Mouse (Mus musculus) heart, embryonic 13.5 days (tissue): ENCODE measurements around the gene Usp16. TPM values are rescaled to one million over a fixed set of nuclear protein-coding genes. Genes with fewer than 3 reads are reported as not detected.
"Not testable (repeated sequence)": the region's sequence is repeated elsewhere in the genome, so short reads cannot be mapped to it uniquely, and the experiment has no call there.

Experiments
- ATAC-seq: fragments of 200-750 bp; cut with Nextera tagmentation; 2 replicates; pipeline ENCODE4 v1.8.0; 2017; ENCODE audit warnings: moderate TSS enrichment; ENCODE audit not compliant: insufficient number of reproducible peaks, low FRiP score, low TSS enrichment; ENCODE audit errors: extremely low read depth
- H3K27ac ChIP-seq: fragments of 300-500 bp; sonication (generic); replicated peaks from 2 replicates; pipeline ENCODE4 v1.5.1; 2015; ENCODE audit warnings: moderate library complexity, mild to moderate bottlenecking, inconsistent platforms
- H3K27me3 ChIP-seq: fragments of 300-500 bp; sonication (generic); replicated peaks from 2 replicates; pipeline ENCODE4 v1.6.1; 2015; ENCODE audit warnings: mild to moderate bottlenecking, inconsistent platforms
- H3K36me3 ChIP-seq: fragments of 300-500 bp; sonication (generic); 2 replicates; pipeline ENCODE4 v1.6.1; 2015; ENCODE audit warnings: mild to moderate bottlenecking, inconsistent platforms
- H3K4me1 ChIP-seq: fragments of 300-500 bp; sonication (generic); 2 replicates; pipeline ENCODE4 v1.6.1; 2015; ENCODE audit warnings: inconsistent platforms
- H3K4me2 ChIP-seq: fragments of 300-500 bp; sonication (generic); 2 replicates; pipeline ENCODE4 v1.6.1; 2015; ENCODE audit warnings: inconsistent platforms, mild to moderate bottlenecking, moderate library complexity
- H3K4me3 ChIP-seq: fragments of 300-500 bp; sonication (generic); 2 replicates; pipeline ENCODE4 v1.5.1; 2015; ENCODE audit warnings: moderate library complexity, mild to moderate bottlenecking, inconsistent platforms
- H3K9ac ChIP-seq: fragments of 300-500 bp; sonication (generic); 2 replicates; pipeline ENCODE4 v1.6.1; 2015; ENCODE audit warnings: inconsistent platforms, mild to moderate bottlenecking, moderate library complexity
- H3K9me3 ChIP-seq: fragments of 300-500 bp; sonication (generic); 2 replicates; pipeline ENCODE4 v1.6.1; 2016; ENCODE audit warnings: inconsistent platforms
- WGBS: fragments of 180-500 bp; shearing (Covaris S2); methylation state at CpG from one replicate; pipeline ENCODE4 v1.1.7; 2015; ENCODE audit warnings: mixed read lengths; 5-methylcytosine and 5-hydroxymethylcytosine counted together
- polyA plus RNA-seq: library from polyadenylated mRNA; unstranded; fragments of >200 nt; fragmentation: Nextera tagmentation; extraction: Ambion mirVana; gene quantifications from 2 replicates; pipeline ENCODE4 v1.2.1, GENCODE M21; 2015

Usp16 gene
- polyA plus RNA-seq, 1 experiment from 2014 or later: 30.2 TPM

DNA sequence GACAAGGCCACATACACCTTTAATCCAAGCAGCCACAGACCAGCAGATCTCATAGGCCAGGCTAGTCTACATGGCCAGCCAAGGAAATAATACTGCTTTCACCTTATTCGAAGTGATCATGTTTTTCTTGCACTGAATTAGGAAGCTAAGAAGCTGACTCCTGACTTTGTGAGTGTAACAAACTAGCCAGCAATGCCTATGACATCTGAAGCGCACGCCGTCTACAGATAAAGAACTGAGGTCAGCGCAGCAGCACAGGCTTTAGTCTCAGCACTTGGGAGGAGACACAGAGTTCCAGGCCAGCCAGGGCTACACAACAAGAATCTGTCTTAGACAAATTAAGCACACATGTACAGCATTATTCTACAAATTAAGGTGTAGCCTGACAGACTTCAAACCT is 32.2 kb downstream of the Usp16 start:
- H3K27ac ChIP-seq: no peak overlapping the region
- H3K4me2 ChIP-seq: no peak overlapping the region
- no peak overlapping the region for H3K9ac ChIP-seq
- 87% methylated on average over 5 of the region's 5 CpGs for WGBS
- peaks cover 96% of the 10 kb centered on the region for H3K36me3 ChIP-seq
- H3K9me3 ChIP-seq: no peaks in the 10 kb centered on the region
- no peaks in the 10 kb centered on the region for H3K4me1 ChIP-seq
- no peak for ATAC-seq
- H3K27me3 ChIP-seq: no peaks in the 10 kb centered on the region
- no peak overlapping the region for H3K4me3 ChIP-seq

DNA sequence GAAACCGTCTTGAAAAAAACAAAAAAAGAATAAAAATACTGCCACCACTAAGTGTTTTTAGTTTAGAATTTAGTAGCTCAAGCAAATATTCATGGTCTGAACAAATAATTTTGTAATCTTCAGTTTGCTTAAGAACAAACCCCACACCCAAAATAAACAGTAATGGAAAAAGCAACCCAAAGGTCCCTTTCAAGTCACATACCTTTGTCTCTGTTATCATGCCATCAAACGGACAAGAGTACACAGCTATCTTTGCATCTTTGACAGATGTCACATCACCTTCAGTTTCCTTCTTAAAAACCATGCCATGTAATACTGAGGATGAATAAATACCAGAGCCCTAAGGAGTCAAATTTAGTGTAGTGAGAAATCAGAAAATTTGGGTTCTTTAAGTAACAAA is 34.1 kb downstream of the Usp16 start:
- no peak for ATAC-seq
- H3K27ac ChIP-seq: no peak overlapping the region
- H3K4me3 ChIP-seq: no peak overlapping the region
- no peaks in the 10 kb centered on the region for H3K4me1 ChIP-seq
- H3K4me2 ChIP-seq: no peak overlapping the region
- no peaks in the 10 kb centered on the region for H3K9me3 ChIP-seq
- H3K9ac ChIP-seq: no peak overlapping the region
- 76% methylated on average over 2 of the region's 2 CpGs for WGBS
- H3K36me3 ChIP-seq: peaks cover 98% of the 10 kb centered on the region
- no peaks in the 10 kb centered on the region for H3K27me3 ChIP-seq

DNA sequence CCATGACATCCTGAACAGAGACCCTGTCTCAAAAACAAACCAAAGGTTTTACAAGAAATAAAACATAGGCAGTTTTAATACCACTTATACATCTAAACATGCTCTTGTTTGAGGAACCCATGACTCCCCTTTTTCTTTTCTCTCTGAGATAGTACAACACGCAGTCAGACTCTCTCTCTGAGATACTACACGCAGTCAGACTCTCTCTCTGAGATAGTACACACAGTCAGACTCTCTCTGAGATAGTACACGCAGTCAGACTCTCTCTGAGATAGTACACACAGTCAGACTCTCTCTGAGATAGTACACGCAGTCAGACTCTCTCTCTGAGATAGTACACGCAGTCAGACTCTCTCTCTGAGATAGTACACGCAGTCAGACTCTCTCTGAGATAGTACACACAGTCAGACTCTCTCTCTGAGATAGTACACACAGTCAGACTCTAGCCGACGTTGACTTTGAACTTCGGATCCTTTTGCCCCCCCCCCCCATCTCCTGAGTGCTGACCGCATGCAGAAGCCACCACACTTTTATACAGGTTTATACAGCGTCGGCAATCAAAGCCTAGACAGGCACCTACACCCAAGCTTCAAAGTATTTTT is 37.8 kb downstream of the Usp16 start:
- not testable (repeated sequence) for ATAC-seq, H3K9me3 ChIP-seq, H3K4me3 ChIP-seq, H3K4me2 ChIP-seq, H3K27me3 ChIP-seq, H3K9ac ChIP-seq, H3K27ac ChIP-seq
- peaks cover 71% of the 10 kb centered on the region for H3K36me3 ChIP-seq
- peaks cover 20% of the 10 kb centered on the region for H3K4me1 ChIP-seq
- WGBS: 92% methylated on average over 12 of the region's 12 CpGs

DNA sequence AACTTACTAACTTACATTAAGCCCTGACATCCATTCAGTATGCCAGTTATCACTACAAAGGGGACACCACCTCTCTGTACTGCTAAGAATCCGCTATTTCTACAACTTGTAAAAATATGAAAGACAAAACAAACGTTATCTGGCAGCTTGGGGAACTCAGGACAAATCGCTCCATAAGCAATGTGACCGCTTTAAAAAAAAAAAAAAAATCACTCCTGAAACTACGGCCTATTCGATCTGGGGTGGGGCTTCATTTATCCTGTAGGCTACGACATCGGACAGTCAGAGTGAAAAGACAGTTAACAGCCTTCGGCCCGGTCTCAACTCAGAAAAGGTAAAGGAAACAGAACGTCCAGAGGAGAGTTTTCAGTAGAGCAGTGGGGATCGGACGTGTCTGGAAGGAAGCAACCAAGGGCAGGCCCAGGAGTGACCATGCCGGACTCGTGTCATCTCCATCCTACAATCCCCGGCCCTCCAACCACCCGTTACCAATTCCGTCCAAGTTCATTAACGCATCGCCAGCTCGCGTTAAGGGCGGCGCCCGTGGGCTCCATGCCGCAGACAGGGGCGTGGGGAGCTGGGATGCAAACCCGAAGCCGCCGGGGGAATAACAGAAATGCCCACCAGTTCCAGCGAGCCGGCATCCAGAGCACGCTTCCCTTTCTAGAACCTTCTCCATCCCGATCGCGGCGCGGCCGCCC is 40.6 kb downstream of the Usp16 start:
- peaks cover 43% of the 10 kb centered on the region for H3K36me3 ChIP-seq
- H3K27me3 ChIP-seq: no peaks in the 10 kb centered on the region
- peak overlapping the region; percentile 88 for H3K27ac ChIP-seq
- no peak; the same call in 1 of the 2 replicates for ATAC-seq
- peak overlapping the region; percentile 92 for H3K4me2 ChIP-seq
- peak overlapping the region; percentile 82 for H3K4me3 ChIP-seq
- H3K9me3 ChIP-seq: no peaks in the 10 kb centered on the region
- WGBS: under 1% methylated on average over 39 of the region's 39 CpGs
- H3K4me1 ChIP-seq: peaks cover 24% of the 10 kb centered on the region
- peak overlapping the region; percentile 95 for H3K9ac ChIP-seq

DNA sequence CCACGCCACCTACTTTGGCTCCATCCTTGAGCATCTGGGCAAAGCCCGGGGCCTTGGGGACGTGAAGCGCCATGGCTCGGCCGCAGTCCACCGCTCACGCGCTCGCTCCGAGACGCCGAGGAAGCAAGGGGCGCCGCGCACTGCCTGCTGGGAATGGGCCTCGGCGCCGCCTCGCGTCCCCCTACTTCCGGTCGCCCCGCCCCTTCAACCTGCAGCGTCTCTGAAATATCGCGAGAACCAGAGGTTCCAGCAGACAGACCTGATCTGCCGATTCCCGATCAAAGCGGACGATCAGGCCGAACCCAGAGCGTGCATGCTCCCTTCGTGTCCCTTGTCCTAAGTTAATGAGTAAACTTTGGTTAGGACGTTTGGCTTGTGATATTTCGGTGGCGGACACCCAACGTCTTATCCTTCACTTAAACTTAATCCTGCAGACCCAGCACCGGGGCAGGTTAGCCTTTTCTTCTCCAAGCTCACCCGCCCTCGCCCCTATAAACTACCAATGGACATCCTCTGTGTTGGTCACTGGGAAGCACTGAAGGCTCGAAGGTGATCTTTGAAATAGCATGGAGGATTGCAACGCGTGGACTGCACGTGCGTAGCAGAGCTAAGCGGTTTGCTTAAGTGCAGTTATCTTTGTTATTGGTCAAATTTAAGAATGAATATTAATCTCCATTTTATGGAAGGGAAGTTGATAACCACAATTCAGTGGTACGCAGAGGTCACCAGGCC is 41.4 kb downstream of the Usp16 start, which contains the start of gene Cct8:
Cct8 (minus strand) TSS at position 158 of the 732 bp plus-strand sequence.
- peak; percentile 89 for ATAC-seq
- under 1% methylated on average over 48 of the region's 48 CpGs for WGBS
- peaks cover 30% of the 10 kb centered on the region for H3K4me1 ChIP-seq
- no peaks in the 10 kb centered on the region for H3K9me3 ChIP-seq
- H3K4me3 ChIP-seq: peak within 1 kb of the TSS; percentile 82
- H3K36me3 ChIP-seq: peaks cover 35% of the 10 kb centered on the region
- H3K27me3 ChIP-seq: no peaks in the 10 kb centered on the region
- H3K4me2 ChIP-seq: peak within 1 kb of the TSS; percentile 92
- peak within 1 kb of the TSS; percentile 88 for H3K27ac ChIP-seq
- H3K9ac ChIP-seq: peak within 1 kb of the TSS; percentile 95

DNA sequence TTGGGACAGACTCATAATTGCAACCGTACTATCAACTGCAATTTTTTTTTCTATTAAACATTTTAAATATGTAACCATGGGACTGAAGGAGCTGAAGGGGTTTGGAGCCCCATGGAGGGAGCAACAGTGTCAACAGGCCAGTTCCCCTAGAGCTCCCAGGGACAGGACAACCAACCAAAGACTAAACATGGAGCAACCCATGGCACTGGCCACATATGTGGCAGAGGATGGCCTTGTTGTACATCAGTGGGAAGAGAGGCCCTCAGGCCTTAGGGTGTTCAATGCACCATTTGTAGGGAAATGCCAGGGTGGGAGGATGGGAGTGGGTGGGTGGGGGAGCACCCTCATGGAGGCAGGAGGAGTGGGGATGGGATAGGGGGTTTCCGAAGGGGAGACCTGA is 42.2 kb downstream of the Usp16 start:
- peak overlapping the region; percentile 92 for H3K4me2 ChIP-seq
- H3K9ac ChIP-seq: peak overlapping the region; percentile 95; the same call in 1 of the 2 replicates
- no peak overlapping the region for H3K27ac ChIP-seq
- no peaks in the 10 kb centered on the region for H3K9me3 ChIP-seq
- peaks cover 38% of the 10 kb centered on the region for H3K4me1 ChIP-seq
- H3K4me3 ChIP-seq: peak overlapping the region; percentile 82
- no peak for ATAC-seq
- H3K27me3 ChIP-seq: no peaks in the 10 kb centered on the region
- H3K36me3 ChIP-seq: peaks cover 27% of the 10 kb centered on the region
- WGBS: 89% methylated on average over 2 of the region's 2 CpGs

DNA sequence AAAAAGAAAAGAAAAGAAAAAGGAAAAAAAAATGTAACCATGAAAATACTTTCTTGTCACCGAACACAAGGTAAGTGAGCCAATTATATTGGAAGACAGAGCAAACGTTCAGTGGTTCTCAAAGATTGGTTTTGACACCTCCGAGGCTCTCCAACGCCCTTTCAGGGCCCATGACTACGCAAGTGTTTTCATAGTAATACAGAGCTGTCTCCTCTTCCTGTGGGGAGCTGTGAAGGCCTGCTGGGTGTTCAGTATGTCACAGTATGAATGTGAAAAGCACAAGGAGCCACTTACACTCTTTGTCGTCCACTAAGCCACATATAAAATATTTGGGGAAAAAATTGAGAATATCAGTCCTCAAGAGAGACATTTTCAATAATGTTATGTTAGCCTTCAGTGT is 42.7 kb downstream of the Usp16 start:
- H3K4me3 ChIP-seq: no peak overlapping the region
- peaks cover 22% of the 10 kb centered on the region for H3K36me3 ChIP-seq
- 84% methylated on average over 6 of the region's 6 CpGs for WGBS
- H3K27me3 ChIP-seq: no peaks in the 10 kb centered on the region
- H3K27ac ChIP-seq: no peak overlapping the region
- H3K9me3 ChIP-seq: no peaks in the 10 kb centered on the region
- no peak overlapping the region for H3K9ac ChIP-seq
- no peak for ATAC-seq
- H3K4me1 ChIP-seq: peaks cover 41% of the 10 kb centered on the region
- H3K4me2 ChIP-seq: no peak overlapping the region

DNA sequence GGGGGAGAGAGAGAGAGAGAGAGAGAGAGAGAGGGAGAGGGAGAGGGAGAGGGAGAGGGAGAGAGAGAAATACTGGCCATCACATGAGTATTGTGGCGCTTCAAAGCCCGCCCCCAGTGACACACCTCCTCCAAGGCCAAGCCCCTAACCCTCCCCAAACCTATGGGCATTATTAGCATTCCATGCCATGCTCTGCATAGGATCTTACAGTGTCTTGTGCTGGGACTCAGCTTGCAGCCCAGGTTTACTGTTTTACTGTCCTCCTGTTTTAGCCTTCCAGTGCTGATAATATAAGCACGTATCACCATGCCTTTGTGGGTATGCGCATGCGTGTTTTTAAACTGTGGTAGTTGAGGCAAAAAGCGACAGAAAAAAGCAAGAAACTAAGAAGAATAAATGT is 45.1 kb downstream of the Usp16 start:
- WGBS: 51% methylated on average over 6 of the region's 6 CpGs
- Histone ChIP-seq H3K9me3 (no peaks in the 10 kb centered on the region), H3K9ac (no peak overlapping the region), H3K27ac (no peak overlapping the region), H3K4me3 (no peak overlapping the region), H3K36me3 (no peaks in the 10 kb centered on the region), H3K27me3 (no peaks in the 10 kb centered on the region), H3K4me2 (no peak overlapping the region), H3K4me1 (peaks cover 36% of the 10 kb centered on the region)
- no peak for ATAC-seq

DNA sequence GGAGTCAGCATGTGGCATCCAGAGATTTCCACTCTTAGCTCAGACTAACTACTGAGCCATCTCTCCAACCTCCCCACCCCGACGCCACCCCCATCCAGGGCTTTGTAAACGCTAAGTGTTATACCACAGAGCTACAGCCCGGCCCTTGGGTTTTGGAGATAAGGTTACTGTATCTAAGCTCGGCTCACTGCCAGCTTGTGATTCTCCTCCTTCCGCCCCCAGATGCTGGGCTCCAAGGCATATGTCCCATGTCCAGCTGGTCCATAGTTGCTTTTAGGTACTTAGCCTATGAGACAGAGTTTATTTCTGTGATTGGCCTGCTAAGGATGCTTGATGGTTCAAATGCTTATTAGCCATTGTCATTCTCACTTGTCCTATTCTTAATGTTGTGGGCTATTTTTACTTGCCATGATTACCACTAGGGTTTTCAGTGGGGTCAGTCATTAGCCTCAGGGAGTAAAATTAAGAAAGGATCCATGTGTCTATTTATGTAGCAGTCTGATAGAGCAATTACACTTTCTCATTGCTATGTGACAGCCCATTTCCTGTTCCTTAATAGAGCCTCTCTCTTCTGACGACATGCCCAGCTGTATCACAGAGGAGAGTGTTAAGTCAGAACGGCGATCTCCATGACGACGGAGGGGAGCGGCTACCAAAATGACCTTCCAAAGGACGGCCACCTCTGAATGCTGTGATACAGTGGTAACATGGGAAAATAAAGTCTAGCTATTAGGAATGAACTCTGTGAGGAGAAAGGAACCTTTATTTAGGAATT is 47.0 kb downstream of the Usp16 start:
- peak overlapping the region; percentile 80 for H3K27ac ChIP-seq
- no peaks in the 10 kb centered on the region for H3K36me3 ChIP-seq
- H3K4me2 ChIP-seq: peak overlapping the region; percentile 46
- H3K9ac ChIP-seq: no peak overlapping the region
- H3K4me3 ChIP-seq: no peak overlapping the region
- no peaks in the 10 kb centered on the region for H3K27me3 ChIP-seq
- peaks cover 29% of the 10 kb centered on the region for H3K4me1 ChIP-seq
- H3K9me3 ChIP-seq: no peaks in the 10 kb centered on the region
- ATAC-seq: peak; percentile 56; the same call in 1 of the 2 replicates
- 11% methylated on average over 13 of the region's 13 CpGs for WGBS

DNA sequence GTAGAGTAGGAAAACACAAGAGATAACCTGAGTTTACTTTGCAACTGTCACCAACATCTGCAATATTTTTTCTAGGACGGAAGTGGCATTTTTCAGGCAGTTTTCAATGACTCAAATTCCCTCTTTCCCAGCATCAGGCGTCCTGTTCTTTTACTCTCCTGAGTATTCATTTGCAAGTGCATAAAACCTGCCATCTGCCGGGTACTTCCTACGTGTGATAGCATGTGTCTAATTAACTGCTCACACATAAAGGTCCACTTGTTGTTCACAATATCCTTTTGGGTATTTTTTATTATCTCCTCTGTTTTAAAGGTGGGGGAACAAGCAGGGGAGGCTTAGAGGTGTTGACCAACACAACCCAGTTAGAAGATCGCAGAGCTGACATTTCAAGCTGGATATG is 57.2 kb downstream of the Usp16 start:
- no peak overlapping the region for H3K4me2 ChIP-seq
- H3K27me3 ChIP-seq: no peaks in the 10 kb centered on the region
- 70% methylated on average over 5 of the region's 5 CpGs for WGBS
- peaks cover 2% of the 10 kb centered on the region; the same call in 1 of the 2 replicates for H3K4me1 ChIP-seq
- no peak overlapping the region for H3K27ac ChIP-seq
- no peak overlapping the region for H3K4me3 ChIP-seq
- H3K9me3 ChIP-seq: no peaks in the 10 kb centered on the region
- no peak for ATAC-seq
- H3K9ac ChIP-seq: no peak overlapping the region
- H3K36me3 ChIP-seq: no peaks in the 10 kb centered on the region

DNA sequence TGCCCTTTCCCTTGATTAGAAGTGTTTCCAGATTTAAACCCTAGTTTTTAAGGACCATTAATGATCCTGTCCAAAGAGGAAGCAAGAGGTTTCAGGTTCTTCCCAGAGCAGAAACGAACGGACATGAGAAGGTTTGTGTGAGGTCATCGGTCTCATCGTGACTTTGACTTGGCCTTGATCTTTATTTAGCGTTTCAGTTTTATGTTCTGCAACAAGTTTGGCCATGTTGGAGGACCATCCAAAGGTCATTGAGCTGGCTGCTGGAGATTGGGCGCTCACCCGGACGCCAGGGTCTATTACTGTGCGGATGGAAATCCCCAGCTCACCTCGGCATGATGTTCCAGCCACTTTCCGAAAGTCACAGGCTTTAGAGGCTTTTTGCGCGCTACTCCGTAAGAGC is 57.8 kb downstream of the Usp16 start:
- WGBS: 90% methylated on average over 14 of the region's 14 CpGs
- peaks cover 1% of the 10 kb centered on the region for H3K4me1 ChIP-seq
- no peaks in the 10 kb centered on the region for H3K36me3 ChIP-seq
- no peaks in the 10 kb centered on the region for H3K27me3 ChIP-seq
- H3K9ac ChIP-seq: no peak overlapping the region
- no peaks in the 10 kb centered on the region for H3K9me3 ChIP-seq
- no peak for ATAC-seq
- no peak overlapping the region for H3K27ac ChIP-seq
- H3K4me3 ChIP-seq: no peak overlapping the region
- no peak overlapping the region for H3K4me2 ChIP-seq
